Mouse (Mus musculus): ENCODE data around the gene Fblim1. TPM values are rescaled to one million over a fixed set of nuclear protein-coding genes. Genes with fewer than 3 reads are reported as not detected.

The Fblim1 gene
- polyA plus RNA-seq, 1 experiment from 2014 or later: 1.8 TPM

DNA sequence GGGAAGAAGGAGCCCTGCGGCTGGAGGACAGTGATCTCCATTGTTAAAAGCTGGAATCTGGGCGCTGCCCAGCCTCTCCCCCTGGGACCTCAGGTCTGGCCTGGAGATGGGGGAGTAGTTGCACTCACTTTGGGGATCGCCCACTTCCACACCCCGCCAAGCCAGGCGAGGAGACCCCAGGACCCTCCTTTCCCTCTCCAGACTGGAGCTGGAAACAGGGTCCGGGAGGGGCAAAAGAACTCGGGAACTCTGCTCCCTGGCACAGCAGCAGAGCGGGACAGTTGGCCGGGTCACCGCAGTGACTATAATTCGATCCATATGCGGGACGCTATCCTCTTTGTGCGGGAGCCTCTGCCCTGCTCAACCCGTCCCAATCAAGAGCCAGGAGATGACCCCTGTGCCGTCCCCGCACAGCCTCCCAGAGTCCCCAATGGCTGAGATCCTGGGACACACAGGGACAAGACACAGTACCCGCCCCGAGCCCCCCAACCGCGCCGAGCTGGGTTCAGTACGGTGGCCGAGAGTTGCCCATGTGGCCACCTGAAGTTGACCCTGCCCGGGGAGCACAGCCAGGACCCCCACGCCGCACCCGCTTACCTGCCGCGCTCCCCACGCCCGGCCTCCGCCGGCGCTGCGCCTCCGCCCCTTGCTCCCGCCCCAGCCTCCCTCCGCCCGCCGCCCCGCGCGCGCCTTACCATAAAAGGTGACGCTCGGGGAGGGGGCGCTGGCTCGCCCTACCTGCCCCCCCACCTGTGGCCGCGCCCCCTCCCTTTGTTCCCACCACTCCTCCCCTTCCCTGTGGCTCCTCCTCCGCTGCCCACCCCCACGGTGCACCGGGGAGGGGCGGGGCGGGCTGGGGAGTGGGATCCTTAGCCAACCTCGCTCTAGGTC, 6.4 kb downstream of the Fblim1 start:
- Histone ChIP-seq H3K9ac (replicated peaks) (peak overlapping the region; percentile 50), H3K9me3 (ENCODE audit: low read length) (no peaks in the 10 kb centered on the region), H3K36me3 (replicated peaks; ENCODE audit: insufficient read depth, low read length) (no peaks in the 10 kb centered on the region), H3K27me3 (ENCODE audit: insufficient read depth, low read length) (peaks cover 21% of the 10 kb centered on the region), H3K4me2 (ENCODE audit: low read depth, low read length) (peak overlapping the region; percentile 73), H3K4me3 (ENCODE audit: low read depth, low read length) (peak overlapping the region; percentile 41), H3K27ac (ENCODE audit: low read depth) (no peak overlapping the region; the same call in 1 of the 2 replicates), H3K4me1 (ENCODE audit: insufficient read depth) (peaks cover 17% of the 10 kb centered on the region)
- ATAC-seq: no peak
- WGBS (ENCODE audit: insufficient replicate concordance): 3% methylated on average over 35 of the region's 57 CpGs
- DNase-seq: no peak
- no peak for TF ChIP-seq EP300 (IDR thresholded peaks at IDR 0.05; ENCODE audit: low read depth)
- no peak for TF ChIP-seq CTCF (IDR thresholded peaks at IDR 0.05; ENCODE audit: low read depth)

DNA sequence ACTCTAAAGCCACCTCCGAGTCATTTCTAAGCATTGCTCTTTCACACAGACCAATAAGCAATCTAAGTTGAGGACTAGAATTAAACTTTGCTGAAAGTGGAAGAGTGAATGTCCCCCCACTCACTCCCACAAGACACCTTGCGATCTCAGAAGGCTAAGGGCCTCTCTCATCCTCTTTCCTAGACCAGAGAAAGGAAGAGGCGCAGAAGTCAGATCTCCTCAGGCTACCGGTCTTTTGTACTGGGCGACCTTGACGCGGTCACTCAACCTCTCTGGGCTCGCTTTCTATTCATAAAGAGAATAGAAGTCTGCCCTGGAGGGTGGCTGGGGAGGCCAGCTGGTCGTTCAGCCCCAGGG, 7.0 kb downstream of the Fblim1 start:
- Histone ChIP-seq H3K27ac (ENCODE audit: low read depth) (no peak overlapping the region; the same call in 1 of the 2 replicates), H3K36me3 (replicated peaks; ENCODE audit: insufficient read depth, low read length) (no peaks in the 10 kb centered on the region), H3K4me3 (ENCODE audit: low read depth, low read length) (peak overlapping the region; percentile 41), H3K4me2 (ENCODE audit: low read depth, low read length) (peak overlapping the region; percentile 73), H3K9me3 (ENCODE audit: low read length) (no peaks in the 10 kb centered on the region), H3K9ac (replicated peaks) (peak overlapping the region; percentile 50; the same call in 1 of the 2 replicates), H3K27me3 (ENCODE audit: insufficient read depth, low read length) (peaks cover 21% of the 10 kb centered on the region), H3K4me1 (ENCODE audit: insufficient read depth) (peaks cover 11% of the 10 kb centered on the region)
- DNase-seq: no peak
- no peak for ATAC-seq
- WGBS (ENCODE audit: insufficient replicate concordance): 3% methylated on average over 9 of the region's 9 CpGs
- TF ChIP-seq EP300 (IDR thresholded peaks at IDR 0.05; ENCODE audit: low read depth): no peak
- TF ChIP-seq CTCF (IDR thresholded peaks at IDR 0.05; ENCODE audit: low read depth): no peak

DNA sequence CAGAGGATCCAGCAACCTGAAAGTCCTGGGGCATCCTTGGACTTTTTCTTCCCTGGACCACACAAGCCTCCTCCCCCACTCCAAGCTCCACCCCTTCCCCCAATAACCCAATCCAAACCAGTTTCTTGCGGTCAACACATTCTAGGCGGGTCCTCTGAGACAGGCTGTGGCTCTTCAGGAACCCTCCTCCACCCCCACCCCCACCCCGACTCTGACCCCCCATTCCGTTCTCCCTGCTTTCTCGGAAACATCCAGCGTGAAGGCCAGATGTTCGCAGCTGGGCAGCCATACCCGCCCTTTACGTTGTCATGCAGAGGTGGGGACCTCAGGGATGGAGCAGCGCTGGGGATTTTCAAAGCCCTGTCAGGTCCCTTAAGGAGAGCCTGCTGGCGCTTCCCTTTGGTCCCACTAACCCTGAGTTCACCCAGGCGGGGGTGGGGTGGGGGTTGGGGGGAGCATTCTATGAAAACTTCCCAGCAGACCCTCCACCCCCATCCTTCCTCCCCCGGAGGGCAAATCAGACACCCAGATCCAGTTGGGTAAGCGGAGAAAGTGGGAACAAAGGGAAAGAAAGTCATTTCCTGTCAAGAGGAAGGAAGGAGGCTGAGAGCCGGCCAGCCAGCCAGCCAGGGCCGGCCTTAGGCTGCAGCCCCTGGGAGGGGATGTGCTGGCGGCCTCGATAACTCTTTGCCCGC, 7.5 kb downstream of the Fblim1 start:
- ATAC-seq: peak; percentile 30; the same call in 1 of the 2 replicates

DNA sequence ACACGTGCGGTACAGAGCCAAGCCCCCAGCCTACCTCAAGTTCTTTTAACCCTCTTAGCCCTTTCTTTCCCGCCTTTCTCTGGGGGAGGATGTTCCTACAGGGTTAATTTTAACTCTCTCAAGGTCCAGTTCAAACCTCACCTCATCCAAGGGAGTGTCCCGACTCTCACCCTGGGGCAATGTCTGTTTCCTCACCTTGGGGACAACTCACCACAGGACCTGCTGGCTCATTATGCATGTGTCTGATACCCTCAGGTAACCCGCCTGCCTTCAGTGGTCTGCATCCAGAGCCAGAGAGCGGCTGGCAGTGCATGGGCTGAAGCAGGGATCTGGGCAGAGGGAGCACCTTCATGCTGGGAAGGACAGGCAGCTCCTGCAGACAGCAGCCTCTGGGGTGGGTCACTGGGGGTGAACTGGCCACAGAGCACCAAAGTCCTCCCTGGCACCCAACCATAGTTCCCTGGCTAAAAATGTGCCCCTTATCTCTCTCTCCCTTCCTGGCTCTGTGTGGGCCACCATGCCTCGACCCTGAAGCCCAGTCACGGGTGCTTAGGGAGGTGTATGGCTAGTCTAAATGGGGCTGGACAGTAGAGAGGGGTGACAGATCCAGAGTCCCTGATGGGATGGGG, 9.1 kb downstream of the Fblim1 start:
- no peak overlapping the region for H3K4me2 ChIP-seq (ENCODE audit: low read depth, low read length)
- no peaks in the 10 kb centered on the region for H3K36me3 ChIP-seq (replicated peaks; ENCODE audit: insufficient read depth, low read length)
- TF ChIP-seq EP300 (IDR thresholded peaks at IDR 0.05; ENCODE audit: low read depth) (no peak), CTCF (IDR thresholded peaks at IDR 0.05; ENCODE audit: low read depth) (no peak)
- H3K9ac ChIP-seq (replicated peaks): no peak overlapping the region
- DNase-seq (no peak), ATAC-seq (no peak)
- H3K4me1 ChIP-seq (ENCODE audit: insufficient read depth): peaks cover 11% of the 10 kb centered on the region
- no peak overlapping the region for H3K27ac ChIP-seq (ENCODE audit: low read depth)
- H3K4me3 ChIP-seq (ENCODE audit: low read depth, low read length): no peak overlapping the region
- H3K27me3 ChIP-seq (ENCODE audit: insufficient read depth, low read length): peaks cover 21% of the 10 kb centered on the region
- WGBS (ENCODE audit: insufficient replicate concordance): 72% methylated on average over 8 of the region's 8 CpGs
- no peaks in the 10 kb centered on the region for H3K9me3 ChIP-seq (ENCODE audit: low read length)

More for the DNA sequence above, 7.5 kb downstream of the Fblim1 start:
- TF ChIP-seq CTCF (IDR thresholded peaks at IDR 0.05; ENCODE audit: low read depth) (no peak), EP300 (IDR thresholded peaks at IDR 0.05; ENCODE audit: low read depth) (no peak)
- WGBS (ENCODE audit: insufficient replicate concordance): 3% methylated on average over 19 of the region's 19 CpGs
- Histone ChIP-seq H3K4me3 (ENCODE audit: low read depth, low read length) (peak overlapping the region; percentile 41), H3K4me2 (ENCODE audit: low read depth, low read length) (peak overlapping the region; percentile 73), H3K9ac (replicated peaks) (peak overlapping the region; percentile 50; the same call in 1 of the 2 replicates), H3K36me3 (replicated peaks; ENCODE audit: insufficient read depth, low read length) (no peaks in the 10 kb centered on the region), H3K4me1 (ENCODE audit: insufficient read depth) (peaks cover 11% of the 10 kb centered on the region), H3K9me3 (ENCODE audit: low read length) (no peaks in the 10 kb centered on the region), H3K27ac (ENCODE audit: low read depth) (0 out of 2 replicates have a peak overlapping the region, but pooled peaks have one; percentile 11), H3K27me3 (ENCODE audit: insufficient read depth, low read length) (peaks cover 21% of the 10 kb centered on the region)
- DNase-seq: no peak

DNA sequence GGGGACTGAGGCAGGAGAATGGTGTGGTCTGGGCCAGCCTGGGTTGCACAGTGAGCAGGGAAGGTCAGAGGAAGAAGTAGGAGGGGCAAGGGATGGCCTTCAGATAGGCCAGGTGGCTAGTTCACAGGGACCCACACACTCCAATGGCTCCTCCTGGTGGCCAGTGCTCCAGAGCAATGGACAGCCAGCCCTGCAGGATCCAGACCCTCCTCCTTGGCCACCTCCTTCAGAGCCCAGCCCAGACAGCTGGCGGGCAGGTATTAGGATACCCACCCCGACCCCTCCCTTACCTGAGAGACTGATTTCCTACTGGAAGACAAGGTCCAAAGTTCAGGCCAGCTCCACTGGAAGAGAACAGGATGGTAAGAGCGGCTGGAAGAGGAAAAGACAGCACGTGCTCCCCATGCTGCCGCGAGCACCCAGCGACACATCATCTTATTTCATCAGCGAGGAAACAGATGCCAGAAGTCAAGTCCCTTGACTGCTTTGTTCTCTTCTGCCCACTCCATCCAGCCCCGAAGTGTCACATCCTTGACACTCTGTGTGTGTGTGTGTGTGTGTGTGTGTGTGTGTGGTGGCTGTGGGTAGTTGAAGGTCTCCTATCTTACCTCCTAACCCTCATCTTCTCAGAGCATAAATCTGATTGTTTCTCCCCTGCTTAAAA, 10.2 kb downstream of the Fblim1 start:
- H3K9ac ChIP-seq (replicated peaks): no peak overlapping the region
- ATAC-seq (no peak), DNase-seq (no peak)
- H3K4me3 ChIP-seq (ENCODE audit: low read depth, low read length): no peak overlapping the region
- peaks cover 11% of the 10 kb centered on the region for H3K4me1 ChIP-seq (ENCODE audit: insufficient read depth)
- no peaks in the 10 kb centered on the region for H3K9me3 ChIP-seq (ENCODE audit: low read length)
- H3K27me3 ChIP-seq (ENCODE audit: insufficient read depth, low read length): peaks cover 21% of the 10 kb centered on the region
- H3K27ac ChIP-seq (ENCODE audit: low read depth): no peak overlapping the region
- 70% methylated on average over 9 of the region's 9 CpGs for WGBS (ENCODE audit: insufficient replicate concordance)
- TF ChIP-seq CTCF (IDR thresholded peaks at IDR 0.05; ENCODE audit: low read depth): peak; percentile 46
- no peak for TF ChIP-seq EP300 (IDR thresholded peaks at IDR 0.05; ENCODE audit: low read depth)
- no peaks in the 10 kb centered on the region for H3K36me3 ChIP-seq (replicated peaks; ENCODE audit: insufficient read depth, low read length)
- H3K4me2 ChIP-seq (ENCODE audit: low read depth, low read length): no peak overlapping the region

Measured in liver, postnatal 0 days (tissue).